Mouse (Mus musculus) neural tube, embryonic 10.5 days (tissue): Measurements from ENCODE around the gene Obsl1.

Experiments
- DNase-seq: peaks from one replicate; pipeline ENCODE4 v3.0.0-alpha.2; 2017; ENCODE audit warnings: low spot score; ENCODE audit errors: extremely low spot score

Gene Obsl1

DNA sequence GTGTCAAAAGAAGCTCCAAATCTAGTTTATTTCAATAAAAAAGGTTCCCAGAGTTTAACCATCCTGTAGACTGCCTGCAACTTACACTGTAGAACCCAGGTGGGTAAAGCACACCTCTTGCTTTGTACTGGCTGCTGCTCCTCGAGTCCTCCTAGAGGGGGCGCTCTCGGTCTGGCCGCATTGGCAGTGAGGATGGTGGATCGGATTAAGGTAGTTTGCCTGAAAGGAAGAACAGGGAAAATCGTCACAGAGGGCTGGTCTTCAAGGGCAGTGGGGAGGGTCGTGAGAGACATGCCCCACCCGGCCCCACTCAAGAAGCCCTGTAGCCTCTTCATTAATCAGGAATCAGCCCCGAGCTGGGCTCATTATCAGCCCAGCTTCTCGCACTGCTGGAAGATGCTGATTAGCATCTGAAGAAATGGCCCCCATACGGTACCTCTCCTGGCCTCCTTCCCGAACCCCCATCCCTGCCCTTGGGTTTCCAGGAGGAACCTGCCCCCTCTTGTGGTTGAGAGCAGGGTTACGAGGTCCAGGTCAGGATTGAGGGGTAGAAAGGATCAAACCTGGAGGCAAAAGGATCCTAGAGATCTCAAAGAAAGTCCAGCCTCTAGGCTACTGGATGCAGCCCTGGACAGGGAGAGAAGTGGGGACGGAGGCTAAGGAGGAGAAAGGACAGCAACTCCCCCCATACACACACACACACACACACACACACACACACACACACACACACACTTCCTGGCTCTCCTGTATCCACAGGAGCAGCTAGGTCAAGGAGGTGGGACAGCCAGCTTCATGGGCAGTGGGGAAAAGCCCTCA, 49.3 kb downstream of the Obsl1 start:
- peak; percentile 57 for DNase-seq

DNA sequence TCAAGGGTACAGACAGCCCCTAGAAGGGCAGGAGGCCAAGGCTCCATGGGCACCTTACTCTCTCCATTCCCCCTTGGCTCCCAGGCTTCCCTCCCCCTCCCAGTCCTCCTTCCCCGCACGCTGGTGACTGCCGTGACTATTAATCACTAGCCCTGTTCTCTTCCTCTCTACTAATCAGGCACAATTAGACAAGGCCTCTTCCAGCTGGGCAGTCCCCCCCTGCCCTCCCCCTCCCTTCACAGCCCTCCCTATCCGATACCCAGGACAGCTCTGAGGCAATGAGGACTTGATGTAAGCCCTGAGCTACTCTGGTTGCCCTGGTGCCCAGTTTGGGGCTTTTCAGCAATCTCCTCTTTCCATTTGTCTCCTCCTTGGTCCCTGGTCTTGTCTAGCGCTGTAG, 50.3 kb downstream of the Obsl1 start:
- peak; percentile 49 for DNase-seq

- no peak for DNase-seq
Measured at GRCm38 (mm10) chr1:75455433-75455832, 50.8 kb downstream of the Obsl1 start.

GRCm38 (mm10) chr1:75451900-75452299, 54.4 kb downstream of the Obsl1 start:
- DNase-seq = no peak

GRCm38 (mm10) chr1:75450314-75451005, 55.8 kb downstream of the Obsl1 start, which contains the start of gene Asic4:
Gene Asic4 (plus strand): TSS chr1:75450436.
- DNase-seq = peak; percentile 57

- peak; percentile 56 for DNase-seq
Measured at GRCm38 (mm10) chr1:75449377-75450135, 56.7 kb downstream of the Obsl1 start.

DNA sequence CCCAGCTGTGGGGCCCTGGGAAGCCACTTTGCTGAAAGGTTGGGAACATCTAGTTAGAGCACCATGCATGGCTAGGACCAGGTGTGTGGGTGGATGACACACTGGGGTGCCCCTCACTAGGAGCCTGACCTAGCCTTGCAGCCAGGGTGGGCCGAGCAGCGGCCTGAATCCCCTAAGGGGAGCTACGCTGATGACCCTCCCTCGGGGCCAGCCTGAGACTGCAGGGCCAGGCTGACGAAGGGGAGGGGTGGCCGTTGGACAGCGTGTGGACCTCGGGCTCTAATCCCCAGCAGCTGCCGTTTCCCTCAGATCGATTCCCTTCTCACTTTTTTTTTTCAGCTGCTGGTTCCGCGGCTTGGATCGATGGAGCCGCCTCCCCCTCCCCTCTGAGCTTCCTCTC, 57.3 kb downstream of the Obsl1 start:
- peak; percentile 42 for DNase-seq

DNA sequence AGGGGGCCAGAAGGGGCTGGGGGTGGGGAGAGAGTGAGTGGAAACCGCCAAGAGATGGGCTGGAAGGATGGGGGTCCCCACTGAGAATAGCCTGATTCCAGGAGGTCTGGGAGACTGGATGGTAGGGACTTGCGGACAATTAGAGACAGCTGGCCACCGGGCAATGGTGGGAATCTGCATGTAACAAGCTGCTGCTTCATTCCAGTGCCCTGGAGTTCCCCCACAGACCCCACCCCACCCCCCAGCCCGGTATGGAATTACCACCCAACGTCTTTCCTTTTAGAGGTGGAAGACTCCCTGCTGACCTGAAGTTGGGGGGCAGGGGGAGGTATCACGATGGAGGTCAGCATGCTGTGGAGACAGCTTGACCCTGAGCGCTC, 58.2 kb downstream of the Obsl1 start:
- peak; percentile 62 for DNase-seq

- DNase-seq = peak; percentile 48
Measured at GRCm38 (mm10) chr1:75447265-75448051, 58.8 kb downstream of the Obsl1 start.

DNA sequence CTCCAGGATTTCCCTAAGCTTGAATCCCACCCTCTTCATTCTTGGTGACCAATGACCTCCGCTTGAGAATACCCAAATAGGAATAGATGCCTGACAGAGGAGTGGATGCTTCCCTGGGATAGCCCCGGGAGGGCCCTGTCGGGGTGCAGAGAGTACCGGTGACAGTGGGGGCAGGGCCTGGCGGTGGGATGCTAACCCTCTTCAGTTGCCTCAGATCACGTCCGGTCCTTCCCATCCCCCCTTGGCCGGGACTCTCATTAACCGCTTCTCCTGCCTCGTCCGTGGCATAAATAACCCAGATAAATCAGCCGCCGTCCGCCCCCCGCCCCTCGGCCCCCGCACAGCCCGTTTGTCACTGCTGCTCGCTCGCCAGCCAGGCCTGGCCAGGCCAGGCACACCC, 59.6 kb downstream of the Obsl1 start:
- peak; percentile 81 for DNase-seq

- peak; percentile 86 for DNase-seq
Measured at GRCm38 (mm10) chr1:75445751-75446611, 60.3 kb downstream of the Obsl1 start.

DNA sequence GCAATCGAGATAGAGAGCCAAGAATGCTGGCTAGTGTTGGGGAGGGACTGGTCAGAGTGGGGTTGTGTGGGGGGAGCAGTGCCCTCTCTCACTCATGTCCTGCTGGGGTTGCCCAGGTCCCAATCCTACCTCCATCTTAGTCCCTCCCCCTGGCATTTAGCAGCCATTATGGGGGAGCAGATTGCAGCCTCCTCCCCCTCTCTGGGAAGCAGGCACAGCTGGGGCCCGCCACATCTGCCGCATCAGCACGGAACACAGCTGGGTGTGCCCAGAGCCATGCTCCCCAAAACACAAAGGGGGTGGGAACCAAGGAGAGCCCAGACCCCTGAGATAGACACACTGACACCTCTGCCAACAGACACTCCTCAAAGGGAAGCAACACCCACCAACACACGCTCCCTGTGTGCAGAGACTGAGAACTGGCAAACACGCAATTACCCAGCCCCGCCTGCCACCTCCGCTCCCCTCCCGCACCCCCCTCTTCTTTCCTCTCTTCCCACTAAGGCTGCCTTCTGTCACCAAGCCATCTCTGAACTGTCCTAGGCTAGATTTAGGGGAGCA, 61.0 kb downstream of the Obsl1 start:
- no peak for DNase-seq

GRCm38 (mm10) chr1:75444208-75444607, 62.0 kb downstream of the Obsl1 start:
- DNase-seq = no peak

DNA sequence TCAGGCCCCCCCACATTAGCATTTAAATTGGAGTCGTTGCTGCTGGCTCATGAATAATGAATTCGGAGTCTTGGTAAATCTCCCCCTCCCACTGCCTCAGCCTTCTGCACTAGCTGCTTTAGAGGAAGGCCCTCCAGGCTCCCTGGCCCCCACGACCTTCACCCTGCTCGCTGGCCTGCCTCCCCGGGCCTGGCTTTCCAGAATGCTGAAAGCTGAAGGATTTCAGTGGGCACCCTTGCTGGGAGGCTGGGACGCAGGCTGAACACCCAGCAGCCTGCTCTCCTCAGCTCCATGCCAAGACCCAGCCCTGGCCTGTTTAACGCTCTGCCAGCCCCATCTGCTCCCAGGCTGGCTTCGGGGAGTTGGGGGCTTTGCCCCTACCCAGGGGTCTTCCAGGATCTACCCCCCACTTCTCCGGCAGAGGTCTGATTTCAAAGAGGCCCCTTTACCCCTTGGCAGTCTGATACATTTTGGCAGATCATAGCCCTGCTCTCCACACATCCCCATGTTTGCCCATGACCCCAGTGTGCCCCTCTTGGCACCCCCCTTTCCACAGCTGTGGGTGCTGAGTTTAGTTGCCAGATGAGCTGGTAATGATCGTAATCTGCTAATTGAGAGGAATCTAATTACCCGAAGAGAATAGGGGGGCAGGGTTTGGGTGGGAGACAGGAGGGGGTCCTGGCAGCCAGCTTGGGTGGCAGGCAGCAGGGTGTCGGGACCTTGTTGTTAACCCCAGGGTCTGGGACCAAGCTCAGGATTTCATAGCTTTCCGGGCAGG, 62.8 kb downstream of the Obsl1 start:
- no peak for DNase-seq

DNA sequence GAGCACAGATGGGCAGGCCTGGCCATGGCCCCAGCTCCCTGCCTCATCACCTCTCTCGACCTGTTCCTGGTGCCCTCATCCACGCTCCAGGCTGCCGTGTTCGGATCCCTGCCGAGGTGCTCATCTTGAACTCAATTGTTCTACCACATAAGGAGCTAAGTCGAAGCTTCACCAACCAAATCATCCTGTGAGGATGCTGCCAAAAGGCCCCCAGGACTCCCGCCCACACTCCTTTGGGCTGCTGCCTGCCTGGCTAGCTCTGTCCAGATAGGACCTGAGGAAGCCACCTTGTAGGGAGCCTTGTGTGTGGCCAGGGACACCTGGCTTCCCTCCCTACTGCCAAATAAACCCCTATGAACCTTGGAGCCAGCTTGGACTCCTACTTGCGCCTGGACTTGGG, 63.4 kb downstream of the Obsl1 start:
- no peak for DNase-seq

- no peak for DNase-seq
Measured at GRCm38 (mm10) chr1:75442171-75442570, 64.1 kb downstream of the Obsl1 start.

DNA sequence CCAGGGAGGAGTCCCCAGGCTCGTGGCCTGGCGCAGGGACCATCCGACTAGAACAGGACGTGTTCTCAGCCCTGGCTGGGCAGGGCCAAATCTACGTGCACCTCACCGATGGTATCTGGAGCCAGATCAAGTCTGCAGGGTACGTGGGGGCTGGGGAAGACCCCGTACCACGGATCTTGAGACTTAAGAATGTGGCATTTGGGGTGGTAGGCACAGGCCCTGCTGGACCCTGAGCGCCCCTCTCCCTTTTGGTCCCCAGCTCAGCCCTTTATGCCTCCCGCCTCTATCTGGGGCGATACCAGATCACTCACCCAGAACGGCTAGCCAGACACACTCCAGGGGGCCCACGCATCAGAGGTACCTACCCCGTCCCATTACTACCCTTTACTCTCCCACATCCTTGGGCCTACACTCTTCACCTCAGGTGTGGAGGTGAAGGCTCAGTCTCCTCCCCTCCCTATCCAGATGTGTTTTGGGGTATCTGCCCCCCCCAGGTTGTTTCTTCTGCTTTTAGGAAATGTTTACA, 64.7 kb downstream of the Obsl1 start:
- DNase-seq = no peak

DNA sequence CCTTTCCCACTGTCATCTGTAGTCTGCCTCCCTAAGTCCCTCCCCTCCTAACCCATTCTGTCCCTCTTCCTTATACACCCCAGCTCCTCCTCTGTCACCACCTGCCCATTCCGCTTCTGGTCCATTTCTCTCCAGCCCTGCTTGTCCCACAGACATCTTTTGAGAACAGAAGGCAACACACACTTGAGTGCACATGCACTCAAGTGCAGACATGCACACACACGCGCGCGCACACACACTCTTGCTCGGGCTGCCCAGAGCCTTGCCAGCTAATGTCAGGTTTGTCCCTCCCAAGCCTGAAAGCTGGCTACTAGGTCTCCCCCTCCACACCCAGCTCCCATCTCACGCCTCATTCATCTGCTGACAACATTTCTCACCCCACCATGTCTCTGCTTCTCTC, 65.6 kb downstream of the Obsl1 start:
- no peak for DNase-seq

GRCm38 (mm10) chr1:75438782-75439181, 67.5 kb downstream of the Obsl1 start:
- no peak for DNase-seq
